Mouse (Mus musculus) lung, postnatal 0 days (tissue): ENCODE data around the gene Plppr3.
A peak's percentile ranks its signal among the peaks of the same experiment; 100 is the strongest.

Experiments
- CTCF ChIP-seq: IDR thresholded peaks from 2 replicates; pipeline ENCODE4 v1.5.1; 2016; ENCODE audit warnings: antibody characterized with exemption, mild to moderate bottlenecking
- EP300 ChIP-seq: IDR thresholded peaks from 2 replicates; pipeline ENCODE4 v1.6.1; 2016; ENCODE audit warnings: antibody characterized with exemption, mild to moderate bottlenecking, control low read depth

DNA sequence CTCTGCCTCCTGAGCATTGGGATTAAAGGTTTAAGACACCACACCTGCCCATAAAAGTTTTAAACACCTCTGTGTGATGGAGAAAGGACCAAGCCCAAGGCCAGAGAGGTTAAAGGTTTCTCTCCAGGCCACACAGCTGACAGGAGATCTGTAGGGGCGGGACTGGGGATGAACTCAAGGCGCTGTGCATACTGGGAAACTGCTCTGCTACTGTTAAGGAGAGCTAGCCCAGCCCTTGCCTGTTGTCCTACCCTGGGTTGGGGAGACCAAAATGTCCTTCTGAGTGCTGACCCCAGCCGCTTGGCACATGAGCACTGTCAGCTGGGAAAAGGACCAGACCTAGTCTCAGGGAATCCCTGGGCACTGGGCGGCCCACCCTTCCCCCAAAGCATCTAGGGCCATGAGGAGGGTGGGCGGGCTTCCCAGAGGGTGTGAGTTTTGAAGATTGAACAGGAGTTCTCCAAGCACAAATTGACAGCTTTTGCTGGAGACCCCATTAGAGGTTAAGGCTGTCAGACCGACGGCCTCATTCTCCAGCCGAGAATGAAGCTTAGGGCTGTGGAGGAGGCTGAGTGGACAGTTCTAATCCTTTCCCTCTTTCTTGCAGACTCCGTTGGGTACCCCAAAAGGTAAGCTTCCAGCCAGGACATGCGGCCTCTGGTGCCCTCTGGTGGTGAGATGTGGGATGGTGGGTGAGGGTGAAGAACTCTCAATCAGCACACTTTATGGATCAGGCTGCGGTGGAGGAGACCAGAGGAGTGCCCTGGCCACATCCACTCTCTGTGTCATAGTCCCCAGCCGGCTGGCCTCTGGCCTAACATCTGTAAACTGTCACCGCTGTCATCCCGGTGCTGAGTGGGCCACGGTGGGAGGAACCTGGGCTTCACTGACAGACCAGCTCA, 62.4 kb downstream of the Plppr3 start:
- TF ChIP-seq EP300 (no peak), CTCF (peak; percentile 98)
